Mouse (Mus musculus): ENCODE data around the gene Lin7c.

DNA sequence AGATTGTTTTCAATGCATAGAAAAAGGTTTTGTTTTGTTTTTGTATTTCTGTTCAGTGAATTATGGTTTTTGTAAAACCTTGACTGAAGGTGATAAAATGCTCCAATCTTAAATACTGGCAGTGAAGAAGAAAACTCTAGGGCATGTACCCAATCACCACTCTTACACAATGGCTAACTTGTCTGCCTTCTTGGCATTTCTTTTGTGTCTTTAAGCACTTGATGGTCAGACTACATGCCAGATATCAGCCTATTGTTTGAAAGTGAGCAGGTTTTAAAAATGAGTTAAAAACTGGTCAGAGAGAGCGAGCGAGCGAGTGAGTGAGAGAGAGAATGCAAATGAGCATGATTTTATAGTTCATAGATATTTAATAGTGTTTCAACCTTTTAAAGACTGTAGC lies 33.3 kb downstream of the Lin7c start:
- no peak for TF ChIP-seq CTCF (IDR thresholded peaks at IDR 0.05; ENCODE audit: low read depth)
- no peak for TF ChIP-seq EP300 (IDR thresholded peaks at IDR 0.05; ENCODE audit: low read depth)

Measured in heart, postnatal 0 days (tissue).